Mouse (Mus musculus) brain, embryonic 14.5 days (tissue): ENCODE data around the gene Hdlbp. TPM values are rescaled to one million over a fixed set of nuclear protein-coding genes. Genes with fewer than 3 reads are reported as not detected.
"Not testable (repeated sequence)": the region's sequence is repeated elsewhere in the genome, so short reads cannot be mapped to it uniquely, and the experiment has no call there.

Experiments used
- DNase-seq: peaks from one replicate; pipeline ENCODE4 v3.0.0-alpha.2; 2011; ENCODE audit warnings: low read depth
- CTCF ChIP-seq: fragments of 200-500 bp; IDR thresholded peaks from 2 replicates; pipeline ENCODE4 v1.5.1; 2012; ENCODE audit warnings: inconsistent platforms, mild to moderate bottlenecking, moderate library complexity, borderline replicate concordance; ENCODE audit not compliant: insufficient read depth, insufficient read length; ENCODE audit errors: extremely low read depth
- POLR2A ChIP-seq: fragments of 200-500 bp; IDR thresholded peaks from 2 replicates; pipeline ENCODE4 v1.6.1; 2012; ENCODE audit warnings: mild to moderate bottlenecking, inconsistent platforms, borderline replicate concordance; ENCODE audit not compliant: poor library complexity, insufficient read depth, insufficient read length, severe bottlenecking; ENCODE audit errors: extremely low read depth
- polyA plus RNA-seq: library from polyadenylated mRNA; depleted of rRNA; stranded (reverse); fragments of >200 nt; gene quantifications from 2 replicates; pipeline ENCODE4 v1.2.3, GENCODE M21; 2012

The Hdlbp gene
- polyA plus RNA-seq, 1 experiment, result 90.6 TPM

GRCm38 (mm10) chr1:93477758-93478585 lies 643 bp downstream of the Hdlbp start:
- no peak; the same call in 1 of the 2 replicates for TF ChIP-seq POLR2A
- TF ChIP-seq CTCF, result peak; percentile 26; the same call in 1 of the 2 replicates
- peak; percentile 99 for DNase-seq

- no peak for DNase-seq
- TF ChIP-seq POLR2A (no peak), CTCF (no peak)
Observed at GRCm38 (mm10) chr1:93475694-93476093, 2.9 kb downstream of the Hdlbp start.

GRCm38 (mm10) chr1:93468626-93469025 lies 10.0 kb downstream of the Hdlbp start:
- no peak for TF ChIP-seq CTCF
- TF ChIP-seq POLR2A, result no peak
- DNase-seq, result no peak

- TF ChIP-seq CTCF (no peak), POLR2A (no peak)
- no peak for DNase-seq
Observed at GRCm38 (mm10) chr1:93465746-93466145, 12.9 kb downstream of the Hdlbp start.

GRCm38 (mm10) chr1:93465066-93465465 lies 13.5 kb downstream of the Hdlbp start:
- no peak for TF ChIP-seq POLR2A
- TF ChIP-seq CTCF, result no peak

GRCm38 (mm10) chr1:93459101-93459500 lies 19.5 kb downstream of the Hdlbp start:
- DNase-seq, result peak; percentile 2
- TF ChIP-seq POLR2A, result no peak
- TF ChIP-seq CTCF, result no peak

More at GRCm38 (mm10) chr1:93465066-93465465, 13.5 kb downstream of the Hdlbp start:
- DNase-seq, result no peak

GRCm38 (mm10) chr1:93458357-93458756 lies 20.3 kb downstream of the Hdlbp start:
- DNase-seq, result no peak
- TF ChIP-seq CTCF (no peak), POLR2A (no peak)

- no peak for TF ChIP-seq POLR2A
- TF ChIP-seq CTCF, result no peak
- DNase-seq, result no peak
Observed at GRCm38 (mm10) chr1:93453721-93454255, 24.8 kb downstream of the Hdlbp start.

GRCm38 (mm10) chr1:93450118-93450517 lies 28.5 kb downstream of the Hdlbp start:
- DNase-seq, result not testable (repeated sequence)

- TF ChIP-seq CTCF (no peak), POLR2A (no peak)
- DNase-seq, result no peak
Observed at GRCm38 (mm10) chr1:93445822-93446162, 32.8 kb downstream of the Hdlbp start.

- peak; percentile 59 for TF ChIP-seq POLR2A
- TF ChIP-seq CTCF, result no peak
- peak; percentile 70 for DNase-seq
Observed at GRCm38 (mm10) chr1:93445111-93445821, 33.3 kb downstream of the Hdlbp start.

- TF ChIP-seq CTCF (no peak), POLR2A (no peak)
- DNase-seq, result peak; percentile 67
Observed at GRCm38 (mm10) chr1:93444405-93445110, 34.1 kb downstream of the Hdlbp start.
